Mouse (Mus musculus): ENCODE results near the gene Cpsf7. TPM values are rescaled to one million over a fixed set of nuclear protein-coding genes. Genes with fewer than 3 reads are reported as not detected.

The Cpsf7 gene
- polyA plus RNA-seq (2014; fragmentation: Nextera tagmentation; extraction: Ambion mirVana): 64.5 and 68.0 TPM in 2 replicates

DNA sequence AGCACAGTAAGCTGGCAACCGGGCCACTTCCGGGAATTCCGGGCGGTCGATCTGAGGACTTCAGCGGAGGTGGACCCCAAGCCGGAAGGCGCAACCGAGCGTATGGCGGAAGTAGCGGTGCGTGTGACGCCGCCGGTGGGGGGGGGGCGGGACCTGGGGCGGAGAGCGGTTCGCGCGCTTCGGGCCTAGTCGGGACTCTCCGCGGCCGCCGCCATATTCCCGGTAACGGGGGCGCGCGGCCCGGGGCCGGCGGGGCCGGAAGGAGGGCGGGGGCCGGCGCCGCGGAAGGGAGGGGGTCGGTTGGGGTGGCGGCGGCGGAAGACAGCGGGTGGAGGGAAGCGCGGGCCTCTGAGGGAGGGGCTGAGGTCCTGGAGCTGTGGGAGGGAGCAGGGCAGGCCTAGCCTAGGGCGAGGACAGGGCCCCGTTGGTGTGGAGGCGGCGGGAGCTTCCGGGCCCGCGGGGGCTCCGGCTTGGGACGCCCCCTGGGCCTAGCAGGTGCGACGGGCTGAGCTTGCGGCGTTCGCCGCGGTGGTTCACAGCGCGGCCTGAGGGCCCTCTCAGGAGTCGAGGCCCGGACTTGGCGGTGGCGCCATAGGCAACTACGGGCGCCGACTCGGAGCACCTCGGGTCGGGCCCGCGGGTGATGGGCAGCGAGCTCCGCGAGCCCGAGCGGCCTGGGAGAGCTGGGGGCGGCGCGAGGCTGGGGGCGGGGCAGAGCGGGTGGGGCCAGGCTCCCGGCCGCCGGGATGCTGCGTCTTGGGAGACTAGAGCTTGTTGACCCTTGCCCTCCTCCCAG lies at the start of gene Cpsf7:
TSS of gene Cpsf7 (plus strand) at position 161 of the 796 bp plus-strand sequence.
- ATAC-seq (ENCODE audit: insufficient read depth, low FRiP score, low TSS enrichment) (peak; percentile 92), DNase-seq (ENCODE audit: low spot score) (peak; percentile 94)
- Histone ChIP-seq H3K9ac (ENCODE audit: low read length) (peak within 1 kb of the TSS; percentile 98), H3K4me2 (ENCODE audit: low read depth) (peak within 1 kb of the TSS; percentile 78), H3K36me3 (ENCODE audit: control insufficient read depth, insufficient read depth, low read length) (peaks cover 2% of the 10 kb centered on the region), H3K4me1 (ENCODE audit: control insufficient read depth, insufficient read depth, low read length) (peaks cover 14% of the 10 kb centered on the region), H3K4me3 (ENCODE audit: low read depth, low read length) (peak within 1 kb of the TSS; percentile 97), H3K27ac (ENCODE audit: low read depth, low read length) (peak within 1 kb of the TSS; percentile 97), H3K9me3 (ENCODE audit: control insufficient read depth, low read length) (no peaks in the 10 kb centered on the region), H3K27me3 (ENCODE audit: control insufficient read depth, insufficient read depth, low read length) (no peaks in the 10 kb centered on the region)
- under 1% methylated on average over 68 of the region's 93 CpGs for WGBS

DNA sequence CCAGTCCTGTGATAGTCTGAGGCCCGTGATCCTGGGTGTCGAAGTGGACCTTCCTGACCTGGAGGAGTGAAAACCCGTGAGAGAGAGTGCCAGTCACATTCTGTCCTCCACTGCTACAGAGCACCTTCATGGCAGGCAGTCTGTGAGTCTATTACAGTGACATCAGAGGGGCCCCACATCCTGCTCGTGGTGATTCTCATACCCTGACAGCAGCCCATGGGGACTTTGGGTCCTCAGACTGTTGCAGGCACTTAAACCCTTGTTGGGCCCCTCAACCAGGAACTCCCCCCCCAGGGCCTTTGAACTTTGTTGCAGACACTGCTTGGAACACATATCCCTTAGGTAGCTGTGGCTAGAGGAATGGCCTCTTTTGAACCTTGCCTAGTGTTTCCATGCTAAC lies 45.5 kb upstream of the Cpsf7 start:
- DNase-seq (ENCODE audit: low spot score): no peak
- no peaks in the 10 kb centered on the region for H3K9me3 ChIP-seq (ENCODE audit: control insufficient read depth, low read length)
- no peaks in the 10 kb centered on the region for H3K27me3 ChIP-seq (ENCODE audit: control insufficient read depth, insufficient read depth, low read length)
- ATAC-seq (ENCODE audit: insufficient read depth, low FRiP score, low TSS enrichment): no peak
- H3K9ac ChIP-seq (ENCODE audit: low read length): no peak overlapping the region
- no peak overlapping the region for H3K4me3 ChIP-seq (ENCODE audit: low read depth, low read length)
- WGBS: 71% methylated on average over 4 of the region's 4 CpGs
- no peak overlapping the region for H3K4me2 ChIP-seq (ENCODE audit: low read depth)
- H3K36me3 ChIP-seq (ENCODE audit: control insufficient read depth, insufficient read depth, low read length): no peaks in the 10 kb centered on the region
- no peak overlapping the region for H3K27ac ChIP-seq (ENCODE audit: low read depth, low read length)
- no peaks in the 10 kb centered on the region for H3K4me1 ChIP-seq (ENCODE audit: control insufficient read depth, insufficient read depth, low read length)

DNA sequence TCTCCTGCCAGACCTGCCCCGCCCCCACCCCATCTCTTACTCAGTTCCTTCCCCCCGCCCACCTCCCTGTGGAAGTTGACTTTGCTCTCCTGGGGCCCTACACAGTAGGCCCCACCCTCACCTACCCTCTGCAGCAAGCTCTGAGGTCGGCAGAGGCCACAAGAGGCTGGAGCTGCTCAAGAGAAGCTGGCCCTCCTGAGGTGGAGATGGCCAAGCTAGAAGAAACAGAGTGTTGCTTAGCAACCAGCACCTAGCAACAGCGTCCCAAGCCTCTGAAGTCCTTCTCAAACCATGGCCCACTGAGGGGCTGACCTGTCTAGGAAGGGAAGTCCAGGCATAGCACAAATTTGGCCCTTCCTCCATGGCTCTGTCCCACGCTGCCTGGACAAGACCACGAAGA lies 42.4 kb upstream of the Cpsf7 start, which contains the start of gene Ppp1r32:
TSS of gene Ppp1r32 (minus strand) at position 226 of the 400 bp plus-strand sequence.
- Histone ChIP-seq H3K9me3 (ENCODE audit: control insufficient read depth, low read length) (no peaks in the 10 kb centered on the region), H3K27ac (ENCODE audit: low read depth, low read length) (no peak within 1 kb of the TSS)

DNA sequence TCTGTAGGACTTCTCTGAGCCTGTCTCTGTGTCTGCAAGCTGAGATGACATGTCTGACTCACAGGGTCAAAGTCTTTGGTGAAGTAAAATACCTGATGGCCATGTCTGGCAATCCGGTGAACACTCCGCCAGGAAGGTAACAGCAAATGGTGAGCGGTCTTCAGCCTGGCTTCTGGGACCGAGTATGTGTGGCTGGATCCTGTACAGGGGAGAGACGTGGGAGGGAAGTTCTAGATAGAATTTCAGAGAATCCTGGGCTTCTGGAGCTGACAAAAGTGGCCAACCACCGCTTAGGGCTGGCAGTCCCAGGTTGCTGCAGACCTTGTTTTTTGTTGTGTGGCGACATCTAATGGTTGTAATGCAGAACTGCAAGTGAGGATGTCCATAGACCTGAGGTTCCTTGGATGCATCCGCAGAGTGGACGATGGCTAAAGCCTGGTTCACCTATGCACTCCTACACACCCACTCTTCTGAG lies 38.8 kb upstream of the Cpsf7 start:
- WGBS: 25% methylated on average over 9 of the region's 9 CpGs
- no peaks in the 10 kb centered on the region for H3K27me3 ChIP-seq (ENCODE audit: control insufficient read depth, insufficient read depth, low read length)
- peak; percentile 48; the same call in 1 of the 2 replicates for ATAC-seq (ENCODE audit: insufficient read depth, low FRiP score, low TSS enrichment)

More for the DNA sequence above, 42.4 kb upstream of the Cpsf7 start, which contains the start of gene Ppp1r32:
- Histone ChIP-seq H3K4me1 (ENCODE audit: control insufficient read depth, insufficient read depth, low read length) (no peaks in the 10 kb centered on the region; the same call in 1 of the 2 replicates), H3K27me3 (ENCODE audit: control insufficient read depth, insufficient read depth, low read length) (no peaks in the 10 kb centered on the region), H3K9ac (ENCODE audit: low read length) (no peak within 1 kb of the TSS), H3K4me2 (ENCODE audit: low read depth) (no peak within 1 kb of the TSS), H3K36me3 (ENCODE audit: control insufficient read depth, insufficient read depth, low read length) (no peaks in the 10 kb centered on the region), H3K4me3 (ENCODE audit: low read depth, low read length) (no peak within 1 kb of the TSS)
- no peak for ATAC-seq (ENCODE audit: insufficient read depth, low FRiP score, low TSS enrichment)
- peak; percentile 41 for DNase-seq (ENCODE audit: low spot score)
- 24% methylated on average over 6 of the region's 6 CpGs for WGBS

DNA sequence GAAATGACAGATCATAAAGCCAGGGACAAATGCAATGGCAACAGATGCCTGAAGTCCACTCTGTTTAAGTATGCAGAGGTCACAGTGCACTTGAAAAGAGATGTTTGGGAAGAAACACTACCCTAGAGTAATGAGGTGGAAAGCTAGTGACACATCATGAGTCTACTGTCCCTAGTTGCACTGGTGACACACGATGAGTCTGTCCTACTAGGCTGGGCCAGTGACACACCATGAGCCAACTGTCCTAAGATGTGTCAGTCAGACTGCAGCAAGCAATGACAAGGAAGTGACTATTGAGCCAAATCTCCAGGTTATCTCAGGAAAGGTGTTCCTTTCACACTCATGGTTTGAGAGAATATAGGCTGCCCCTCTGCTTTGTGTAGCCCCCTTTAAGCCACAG lies 29.4 kb upstream of the Cpsf7 start:
- no peak overlapping the region for H3K4me3 ChIP-seq (ENCODE audit: low read depth, low read length)
- H3K27me3 ChIP-seq (ENCODE audit: control insufficient read depth, insufficient read depth, low read length): no peaks in the 10 kb centered on the region
- H3K9me3 ChIP-seq (ENCODE audit: control insufficient read depth, low read length): no peaks in the 10 kb centered on the region
- 0 out of 2 replicates have a peak, but pooled peaks cover 2% of the 10 kb centered on the region for H3K36me3 ChIP-seq (ENCODE audit: control insufficient read depth, insufficient read depth, low read length)
- H3K27ac ChIP-seq (ENCODE audit: low read depth, low read length): no peak overlapping the region
- ATAC-seq (ENCODE audit: insufficient read depth, low FRiP score, low TSS enrichment) (no peak), DNase-seq (ENCODE audit: low spot score) (no peak)
- peaks cover 9% of the 10 kb centered on the region; the same call in 1 of the 2 replicates for H3K4me1 ChIP-seq (ENCODE audit: control insufficient read depth, insufficient read depth, low read length)
- no peak overlapping the region for H3K4me2 ChIP-seq (ENCODE audit: low read depth)
- no peak overlapping the region for H3K9ac ChIP-seq (ENCODE audit: low read length)
- WGBS: 91% methylated on average over 1 of the region's 1 CpGs

More for the DNA sequence above, 38.8 kb upstream of the Cpsf7 start:
- no peaks in the 10 kb centered on the region; the same call in 1 of the 2 replicates for H3K4me1 ChIP-seq (ENCODE audit: control insufficient read depth, insufficient read depth, low read length)
- no peak overlapping the region for H3K4me3 ChIP-seq (ENCODE audit: low read depth, low read length)
- no peak overlapping the region for H3K9ac ChIP-seq (ENCODE audit: low read length)
- no peaks in the 10 kb centered on the region for H3K36me3 ChIP-seq (ENCODE audit: control insufficient read depth, insufficient read depth, low read length)
- H3K27ac ChIP-seq (ENCODE audit: low read depth, low read length): no peak overlapping the region
- DNase-seq (ENCODE audit: low spot score): peak; percentile 65
- H3K4me2 ChIP-seq (ENCODE audit: low read depth): no peak overlapping the region
- no peaks in the 10 kb centered on the region for H3K9me3 ChIP-seq (ENCODE audit: control insufficient read depth, low read length)

DNA sequence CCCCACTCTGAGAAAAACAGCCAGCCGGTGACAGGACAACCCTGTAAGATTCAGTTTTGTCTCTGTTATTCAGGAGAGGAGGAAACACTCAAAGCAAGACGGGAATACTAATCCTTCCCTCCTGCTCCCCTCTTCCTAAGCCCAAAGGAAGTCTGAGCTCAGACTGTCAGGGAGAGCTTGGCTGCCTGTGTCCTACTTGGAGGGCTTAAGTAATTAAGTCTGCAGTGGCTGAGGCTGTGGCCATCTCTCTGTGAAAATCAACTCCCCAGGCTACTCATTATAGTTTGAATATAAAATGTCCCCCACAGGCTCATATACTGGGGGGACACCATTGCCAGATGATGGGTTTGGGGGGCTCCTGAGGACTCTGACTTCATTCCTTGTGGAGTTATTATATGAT lies 28.1 kb upstream of the Cpsf7 start:
- Histone ChIP-seq H3K4me3 (ENCODE audit: low read depth, low read length) (no peak overlapping the region), H3K27ac (ENCODE audit: low read depth, low read length) (peak overlapping the region; percentile 34; the same call in 1 of the 2 replicates), H3K4me2 (ENCODE audit: low read depth) (no peak overlapping the region), H3K9me3 (ENCODE audit: control insufficient read depth, low read length) (no peaks in the 10 kb centered on the region), H3K36me3 (ENCODE audit: control insufficient read depth, insufficient read depth, low read length) (0 out of 2 replicates have a peak, but pooled peaks cover 2% of the 10 kb centered on the region), H3K4me1 (ENCODE audit: control insufficient read depth, insufficient read depth, low read length) (peaks cover 7% of the 10 kb centered on the region; the same call in 1 of the 2 replicates), H3K27me3 (ENCODE audit: control insufficient read depth, insufficient read depth, low read length) (no peaks in the 10 kb centered on the region), H3K9ac (ENCODE audit: low read length) (no peak overlapping the region)
- 82% methylated on average over 2 of the region's 2 CpGs for WGBS
- ATAC-seq (ENCODE audit: insufficient read depth, low FRiP score, low TSS enrichment) (no peak), DNase-seq (ENCODE audit: low spot score) (no peak)

DNA sequence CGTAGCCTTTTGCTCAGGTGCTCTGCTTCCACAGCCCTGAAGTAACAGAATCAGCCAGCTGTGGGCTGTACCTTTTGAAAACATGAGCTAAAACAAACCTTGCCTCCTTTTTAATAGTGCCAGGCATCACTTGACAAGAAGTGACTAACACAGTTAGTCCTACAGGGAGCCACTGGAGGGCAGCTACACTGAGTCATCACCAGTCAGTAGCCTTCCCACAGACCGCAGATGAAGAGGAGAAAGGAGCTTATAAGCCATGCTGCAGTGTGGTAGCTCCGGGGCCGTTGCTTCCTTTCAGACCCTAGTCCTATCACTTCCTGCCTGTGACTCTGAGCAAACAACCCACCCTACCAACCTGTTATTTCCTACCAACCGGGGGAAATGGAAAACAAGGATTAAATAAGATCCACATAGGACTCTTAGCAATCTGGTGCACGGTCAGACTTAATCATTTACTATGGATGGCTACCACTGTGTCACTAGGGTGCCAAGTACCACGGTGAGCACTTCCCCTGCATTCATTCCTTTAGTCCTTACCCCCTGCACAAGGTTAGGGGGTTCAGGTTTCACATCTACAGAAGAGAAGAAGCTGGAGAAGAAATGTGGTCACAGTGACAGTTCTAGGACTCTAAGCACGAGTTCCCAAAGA lies 27.4 kb upstream of the Cpsf7 start:
- Histone ChIP-seq H3K9ac (ENCODE audit: low read length) (no peak overlapping the region), H3K27ac (ENCODE audit: low read depth, low read length) (0 out of 2 replicates have a peak overlapping the region, but pooled peaks have one; percentile 34), H3K36me3 (ENCODE audit: control insufficient read depth, insufficient read depth, low read length) (peaks cover 4% of the 10 kb centered on the region; the same call in 1 of the 2 replicates), H3K4me1 (ENCODE audit: control insufficient read depth, insufficient read depth, low read length) (peaks cover under 1% of the 10 kb centered on the region; the same call in 1 of the 2 replicates), H3K4me2 (ENCODE audit: low read depth) (no peak overlapping the region), H3K27me3 (ENCODE audit: control insufficient read depth, insufficient read depth, low read length) (no peaks in the 10 kb centered on the region), H3K9me3 (ENCODE audit: control insufficient read depth, low read length) (no peaks in the 10 kb centered on the region), H3K4me3 (ENCODE audit: low read depth, low read length) (no peak overlapping the region)
- ATAC-seq (ENCODE audit: insufficient read depth, low FRiP score, low TSS enrichment) (no peak), DNase-seq (ENCODE audit: low spot score) (no peak)
- WGBS: 60% methylated on average over 8 of the region's 8 CpGs

DNA sequence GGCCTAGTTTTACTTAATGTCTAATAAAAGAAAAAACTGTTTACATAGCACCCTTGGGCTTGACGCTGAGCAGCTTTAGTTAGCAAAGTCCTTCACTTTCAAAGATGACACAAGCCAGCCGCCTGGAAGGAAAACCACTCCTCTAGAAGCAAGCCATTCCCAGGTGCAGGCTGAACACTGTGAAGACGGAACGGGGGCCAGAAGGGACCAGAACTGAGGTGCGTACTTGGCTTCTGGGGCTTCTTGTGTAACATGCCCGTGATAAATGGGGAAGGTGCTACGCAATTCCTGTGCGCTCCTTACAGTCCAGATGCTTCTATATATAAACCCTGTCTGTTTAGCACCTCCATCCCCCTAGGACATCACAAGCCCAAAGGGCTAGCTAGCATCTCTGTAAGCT lies 24.5 kb upstream of the Cpsf7 start:
- no peak for DNase-seq (ENCODE audit: low spot score)
- no peak for ATAC-seq (ENCODE audit: insufficient read depth, low FRiP score, low TSS enrichment)
- no peaks in the 10 kb centered on the region for H3K27me3 ChIP-seq (ENCODE audit: control insufficient read depth, insufficient read depth, low read length)
- peaks cover 5% of the 10 kb centered on the region; the same call in 1 of the 2 replicates for H3K36me3 ChIP-seq (ENCODE audit: control insufficient read depth, insufficient read depth, low read length)
- 95% methylated on average over 8 of the region's 8 CpGs for WGBS
- no peak overlapping the region for H3K4me3 ChIP-seq (ENCODE audit: low read depth, low read length)
- H3K9ac ChIP-seq (ENCODE audit: low read length): no peak overlapping the region
- H3K4me1 ChIP-seq (ENCODE audit: control insufficient read depth, insufficient read depth, low read length): no peaks in the 10 kb centered on the region; the same call in 1 of the 2 replicates
- H3K9me3 ChIP-seq (ENCODE audit: control insufficient read depth, low read length): no peaks in the 10 kb centered on the region
- H3K4me2 ChIP-seq (ENCODE audit: low read depth): no peak overlapping the region
- no peak overlapping the region for H3K27ac ChIP-seq (ENCODE audit: low read depth, low read length)
